Mouse (Mus musculus) forebrain, embryonic 16.5 days (tissue): Measurements from ENCODE around the gene Usp6nl. TPM values are rescaled to one million over a fixed set of nuclear protein-coding genes. Genes with fewer than 3 reads are reported as not detected.

Experiments
- ATAC-seq: fragments of 200-750 bp; cut with Nextera tagmentation; 2 replicates; pipeline ENCODE4 v1.8.0; 2017; ENCODE audit warnings: mild to moderate bottlenecking, moderate library complexity
- H3K27ac ChIP-seq: fragments of 300-500 bp; sonication (generic); 2 replicates; pipeline ENCODE4 v1.5.1; 2014; ENCODE audit warnings: low read length, control low read depth
- H3K27me3 ChIP-seq: fragments of 300-500 bp; sonication (generic); replicated peaks from 2 replicates; pipeline ENCODE4 v1.6.1; 2014; ENCODE audit warnings: low read length; ENCODE audit not compliant: control insufficient read depth, insufficient read depth
- H3K36me3 ChIP-seq: fragments of 300-500 bp; sonication (generic); 2 replicates; pipeline ENCODE4 v1.6.1; 2014; ENCODE audit not compliant: control insufficient read depth, insufficient read depth
- H3K4me1 ChIP-seq: fragments of 300-500 bp; sonication (generic); replicated peaks from 2 replicates; pipeline ENCODE4 v1.6.1; 2014; ENCODE audit warnings: low read length; ENCODE audit not compliant: control insufficient read depth, insufficient read depth
- H3K4me2 ChIP-seq: fragments of 300-500 bp; sonication (generic); 2 replicates; pipeline ENCODE4 v1.6.1; 2014; ENCODE audit warnings: mild to moderate bottlenecking, low read length, control low read depth
- H3K4me3 ChIP-seq: fragments of 300-500 bp; sonication (generic); replicated peaks from 2 replicates; pipeline ENCODE4 v1.5.1; 2014; ENCODE audit warnings: mild to moderate bottlenecking, low read length, control low read depth
- H3K9ac ChIP-seq: fragments of 300-500 bp; sonication (generic); replicated peaks from 2 replicates; pipeline ENCODE4 v1.6.1; 2014; ENCODE audit warnings: low read depth, low read length, control low read depth
- H3K9me3 ChIP-seq: fragments of 300-500 bp; sonication (generic); 2 replicates; pipeline ENCODE4 v1.6.1; 2016; ENCODE audit warnings: low read length; ENCODE audit not compliant: control insufficient read depth
- WGBS: fragments of 180-500 bp; shearing (Covaris S2); extraction: QIAGEN DNeasy Blood & Tissue Kit; methylation state at CpG from one replicate; pipeline ENCODE4 v1.1.7; 2014; 5-methylcytosine and 5-hydroxymethylcytosine counted together
- polyA plus RNA-seq: library from polyadenylated mRNA; unstranded; fragments of >200 nt; fragmentation: Nextera tagmentation; extraction: Ambion mirVana; gene quantifications from 2 replicates; pipeline ENCODE4 v1.2.1, GENCODE M21; 2015

Gene Usp6nl
- polyA plus RNA-seq, 1 experiment from 2014 or later: 7.8 TPM

DNA sequence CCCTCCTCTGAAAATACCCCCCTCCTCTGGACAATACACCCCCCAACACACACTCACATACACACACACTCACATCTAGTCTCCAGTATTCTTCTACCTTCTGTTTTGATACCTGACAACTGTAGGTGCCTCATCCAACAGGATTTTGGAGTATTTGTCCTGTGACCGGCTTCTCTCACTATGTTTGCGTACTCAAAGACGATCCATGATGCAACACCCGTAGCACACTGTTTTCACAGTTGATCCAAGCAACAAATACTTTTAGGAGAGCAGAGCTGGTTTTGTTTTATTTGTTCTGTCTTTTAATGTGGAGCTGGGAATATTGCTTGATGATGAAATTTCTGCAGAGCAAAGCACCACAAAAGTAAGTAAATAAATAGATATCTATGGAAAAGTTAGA is 17.7 kb upstream of the Usp6nl start:
- ATAC-seq: no peak
- no peak overlapping the region for H3K27ac ChIP-seq
- H3K4me1 ChIP-seq: no peaks in the 10 kb centered on the region
- WGBS: 90% methylated on average over 4 of the region's 4 CpGs
- no peak overlapping the region for H3K9ac ChIP-seq
- no peak overlapping the region for H3K4me2 ChIP-seq
- no peaks in the 10 kb centered on the region for H3K36me3 ChIP-seq
- no peaks in the 10 kb centered on the region for H3K27me3 ChIP-seq
- no peak overlapping the region for H3K4me3 ChIP-seq
- H3K9me3 ChIP-seq: no peaks in the 10 kb centered on the region

DNA sequence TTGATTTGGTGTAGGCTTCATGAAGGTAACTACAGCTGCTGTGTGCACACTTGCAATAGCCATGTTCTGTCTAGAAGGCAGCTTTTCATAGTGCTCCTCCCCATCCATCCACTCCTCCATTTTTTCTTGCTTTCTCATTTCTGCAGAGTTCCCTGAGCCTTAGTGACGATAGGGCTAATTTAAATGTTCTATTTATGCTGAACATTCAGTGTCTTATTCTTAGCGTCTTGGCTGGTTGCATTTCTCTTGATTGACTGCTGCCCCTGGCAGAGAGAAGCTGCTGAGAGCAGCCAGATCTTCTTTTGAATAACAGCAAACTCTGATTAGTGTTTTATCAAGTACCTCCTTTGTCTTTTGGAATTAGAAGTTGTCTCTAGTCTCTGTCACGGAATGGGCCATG is 15.6 kb upstream of the Usp6nl start:
- Histone ChIP-seq H3K4me2 (no peak overlapping the region), H3K27me3 (no peaks in the 10 kb centered on the region), H3K9me3 (no peaks in the 10 kb centered on the region), H3K27ac (no peak overlapping the region), H3K4me3 (no peak overlapping the region), H3K36me3 (no peaks in the 10 kb centered on the region), H3K9ac (no peak overlapping the region), H3K4me1 (no peaks in the 10 kb centered on the region)
- WGBS: 39% methylated on average over 3 of the region's 3 CpGs
- ATAC-seq: no peak

DNA sequence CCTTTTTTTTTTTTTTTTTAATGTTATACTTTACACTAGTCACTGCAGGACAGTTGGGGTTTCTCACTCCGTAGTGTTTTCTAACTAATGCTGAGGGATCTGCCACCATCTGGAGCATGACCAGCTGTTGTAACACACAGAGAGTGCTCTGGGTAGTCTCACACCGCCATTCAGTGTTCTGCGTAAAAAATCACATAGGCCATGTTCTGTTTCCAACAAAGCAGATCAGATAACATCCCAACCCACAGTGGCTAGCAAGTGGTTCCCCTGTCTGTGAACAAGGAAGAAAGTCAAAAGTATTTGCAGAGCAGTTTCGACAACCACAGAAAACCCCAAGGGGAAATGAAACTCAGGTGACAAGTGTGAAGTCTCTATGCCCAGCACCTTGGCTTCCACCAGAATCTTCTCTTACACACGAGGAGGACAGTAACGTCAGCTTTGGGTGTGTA is 13.1 kb upstream of the Usp6nl start:
- no peaks in the 10 kb centered on the region for H3K9me3 ChIP-seq
- 88% methylated on average over 6 of the region's 6 CpGs for WGBS
- no peak for ATAC-seq
- no peak overlapping the region for H3K4me3 ChIP-seq
- H3K36me3 ChIP-seq: no peaks in the 10 kb centered on the region
- H3K27ac ChIP-seq: no peak overlapping the region
- no peaks in the 10 kb centered on the region for H3K4me1 ChIP-seq
- H3K4me2 ChIP-seq: no peak overlapping the region
- H3K27me3 ChIP-seq: no peaks in the 10 kb centered on the region
- no peak overlapping the region for H3K9ac ChIP-seq

DNA sequence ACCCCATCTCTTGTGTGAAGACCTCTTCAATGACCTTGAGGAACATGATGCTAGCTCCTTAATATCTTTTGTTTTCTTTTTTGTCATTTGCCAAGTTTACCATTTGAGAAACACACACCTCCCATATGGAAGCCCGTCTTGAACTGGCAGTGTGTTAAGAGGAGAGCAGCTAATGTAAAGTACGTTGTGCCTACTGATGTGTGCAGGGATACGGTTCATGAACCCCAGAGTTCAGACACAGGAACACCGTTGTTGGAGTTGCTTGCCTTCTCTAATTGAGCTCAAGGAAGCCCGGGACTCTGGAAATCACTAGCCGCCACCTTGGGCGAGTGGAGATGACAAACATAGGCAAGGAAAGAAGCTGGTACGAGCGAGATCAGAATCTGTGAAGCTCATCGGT is 9.7 kb upstream of the Usp6nl start:
- ATAC-seq: no peak

GRCm38 (mm10) chr2:6313733-6314132 is 8.7 kb upstream of the Usp6nl start:
- no peaks in the 10 kb centered on the region for H3K36me3 ChIP-seq
- WGBS: 97% methylated on average over 1 of the region's 1 CpGs
- ATAC-seq: no peak
- H3K4me1 ChIP-seq: no peaks in the 10 kb centered on the region
- H3K4me3 ChIP-seq: no peak overlapping the region
- no peak overlapping the region for H3K9ac ChIP-seq
- no peak overlapping the region for H3K4me2 ChIP-seq
- no peaks in the 10 kb centered on the region for H3K9me3 ChIP-seq
- no peaks in the 10 kb centered on the region for H3K27me3 ChIP-seq
- H3K27ac ChIP-seq: no peak overlapping the region

More for the DNA sequence above, 9.7 kb upstream of the Usp6nl start:
- Histone ChIP-seq H3K4me2 (no peak overlapping the region), H3K4me1 (no peaks in the 10 kb centered on the region), H3K36me3 (no peaks in the 10 kb centered on the region), H3K27me3 (no peaks in the 10 kb centered on the region), H3K27ac (no peak overlapping the region), H3K9ac (no peak overlapping the region), H3K4me3 (no peak overlapping the region), H3K9me3 (no peaks in the 10 kb centered on the region)
- WGBS: 91% methylated on average over 10 of the region's 10 CpGs

GRCm38 (mm10) chr2:6320153-6320552 is 2.3 kb upstream of the Usp6nl start:
- Histone ChIP-seq H3K4me3 (no peak overlapping the region), H3K9me3 (no peaks in the 10 kb centered on the region), H3K9ac (no peak overlapping the region), H3K4me1 (peaks cover 17% of the 10 kb centered on the region), H3K27me3 (no peaks in the 10 kb centered on the region), H3K36me3 (no peaks in the 10 kb centered on the region), H3K4me2 (no peak overlapping the region), H3K27ac (no peak overlapping the region)
- WGBS: 88% methylated on average over 3 of the region's 3 CpGs
- ATAC-seq: no peak

DNA sequence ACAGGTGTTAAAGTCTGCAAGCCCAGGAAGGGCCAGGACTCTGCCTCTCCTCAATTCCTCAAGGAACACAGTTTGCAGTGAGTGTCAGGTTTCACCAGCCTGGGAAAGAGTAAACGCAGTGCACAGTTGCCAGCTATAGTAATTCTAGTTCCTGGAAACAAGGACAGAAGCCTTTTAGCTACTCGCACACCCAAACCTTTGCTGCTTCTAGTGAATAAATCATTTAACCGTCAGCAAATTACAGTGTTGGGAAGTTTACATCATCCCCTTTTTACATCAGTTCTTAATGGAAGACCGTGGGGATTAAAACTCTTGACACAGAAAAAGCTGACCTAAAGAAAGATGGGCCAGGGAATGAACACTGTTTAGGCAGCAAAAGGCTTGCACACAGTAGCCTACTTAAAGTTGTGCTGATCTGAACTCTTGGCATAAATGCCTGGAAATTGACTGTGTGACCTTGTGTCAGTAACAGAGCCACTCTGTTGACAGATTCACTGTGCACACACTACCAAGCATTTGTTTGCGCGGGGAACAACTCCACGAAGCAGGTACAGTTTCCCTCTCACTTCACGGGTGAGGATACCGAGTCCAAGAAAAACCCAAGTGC is 595 bp upstream of the Usp6nl start:
- H3K9me3 ChIP-seq: no peaks in the 10 kb centered on the region
- no peaks in the 10 kb centered on the region for H3K36me3 ChIP-seq
- H3K4me3 ChIP-seq: peak overlapping the region; percentile 98
- peak overlapping the region; percentile 60 for H3K4me2 ChIP-seq
- H3K4me1 ChIP-seq: peaks cover 17% of the 10 kb centered on the region
- H3K27me3 ChIP-seq: no peaks in the 10 kb centered on the region
- ATAC-seq: no peak; the same call in 1 of the 2 replicates
- H3K9ac ChIP-seq: peak overlapping the region; percentile 94
- peak overlapping the region; percentile 95 for H3K27ac ChIP-seq
- 6% methylated on average over 9 of the region's 9 CpGs for WGBS

DNA sequence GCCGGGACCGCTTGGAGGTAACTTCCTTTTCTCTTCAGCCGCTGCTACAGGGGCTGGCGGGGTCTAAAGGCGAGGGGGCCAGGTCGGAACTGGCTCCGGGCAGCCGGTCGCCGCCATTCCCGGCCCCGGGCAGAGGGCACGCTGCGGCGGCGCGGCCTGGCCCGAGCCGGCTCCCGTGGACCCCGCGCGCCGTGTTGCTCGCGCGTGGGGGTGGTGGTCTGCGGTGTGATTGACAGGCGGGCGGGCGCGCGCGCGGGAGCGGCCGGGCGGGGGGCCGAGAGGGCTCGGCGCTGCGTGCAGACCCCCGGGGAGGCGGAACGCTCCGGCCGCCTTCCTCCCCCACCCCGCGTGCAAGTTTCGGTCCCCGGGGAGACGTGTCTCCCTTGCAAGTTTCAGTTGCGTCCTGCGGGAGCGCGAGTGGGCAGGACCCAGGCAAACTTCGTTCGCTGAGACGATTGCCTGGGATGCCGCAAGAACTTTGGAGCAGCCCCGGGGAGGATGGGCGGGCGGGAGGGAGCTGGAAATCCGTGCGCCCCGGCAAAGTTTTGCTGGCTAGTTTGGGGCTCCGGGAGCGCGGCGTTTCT is 563 bp downstream of the Usp6nl start:
- Histone ChIP-seq H3K4me3 (peak overlapping the region; percentile 98), H3K4me1 (peaks cover 17% of the 10 kb centered on the region), H3K27ac (peak overlapping the region; percentile 95), H3K36me3 (no peaks in the 10 kb centered on the region), H3K9ac (peak overlapping the region; percentile 94), H3K4me2 (peak overlapping the region; percentile 60), H3K9me3 (no peaks in the 10 kb centered on the region), H3K27me3 (no peaks in the 10 kb centered on the region)
- ATAC-seq: peak; percentile 74
- WGBS: under 1% methylated on average over 65 of the region's 70 CpGs

- 60% methylated on average over 3 of the region's 3 CpGs for WGBS
- no peak for ATAC-seq
- Histone ChIP-seq H3K36me3 (no peaks in the 10 kb centered on the region), H3K27ac (no peak overlapping the region), H3K9ac (no peak overlapping the region), H3K27me3 (no peaks in the 10 kb centered on the region), H3K4me1 (peaks cover 17% of the 10 kb centered on the region), H3K9me3 (no peaks in the 10 kb centered on the region), H3K4me3 (no peak overlapping the region), H3K4me2 (no peak overlapping the region)
These were observed 3.2 kb downstream of the Usp6nl start for GRCm38 (mm10) chr2:6325646-6326045.
